Mouse (Mus musculus) lung, adult 2 months (tissue): ENCODE results near the gene Cdk18.
A peak's percentile ranks its signal among the peaks of the same experiment; 100 is the strongest.

Source experiments
- CTCF ChIP-seq: fragments of 200-500 bp; IDR thresholded peaks from 2 replicates; pipeline ENCODE4 v1.5.1; 2011; ENCODE audit warnings: mild to moderate bottlenecking, low read length, control low read depth; ENCODE audit not compliant: insufficient read depth
- POLR2A ChIP-seq: fragments of 200-500 bp; IDR thresholded peaks from 2 replicates; pipeline ENCODE4 v1.6.1; 2011; ENCODE audit warnings: low read depth, mild to moderate bottlenecking, control low read depth, low read length, borderline replicate concordance; ENCODE audit errors: extremely low read depth

DNA sequence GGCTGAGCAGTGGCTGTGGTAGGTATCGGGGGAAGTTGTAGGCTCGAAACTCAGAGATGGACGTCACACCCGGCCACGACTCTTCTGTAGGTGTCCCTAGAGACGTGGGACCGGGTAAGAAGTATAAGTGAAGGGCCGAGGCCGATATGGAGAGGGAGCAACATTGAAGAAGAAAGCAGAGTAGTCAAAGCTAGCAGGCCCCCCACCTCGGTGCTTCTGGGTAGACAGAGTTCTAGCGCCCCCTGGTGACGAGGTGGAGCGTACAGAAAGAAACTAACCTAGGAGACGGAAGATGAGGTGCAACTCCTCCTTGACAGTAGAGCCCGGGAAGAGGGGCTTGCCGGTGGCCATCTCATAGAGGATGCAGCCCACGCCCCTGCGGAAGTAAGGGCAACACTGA, 22.9 kb downstream of the Cdk18 start:
- peak; percentile 66 for TF ChIP-seq CTCF
- TF ChIP-seq POLR2A, result no peak
